Mouse (Mus musculus): ENCODE data around the gene Bysl. TPM values are rescaled to one million over a fixed set of nuclear protein-coding genes. Genes with fewer than 3 reads are reported as not detected.

Gene Bysl
- total and polyA plus RNA-seq, 2 experiments from 2014 or later: 25.8 to 33.1 TPM

DNA sequence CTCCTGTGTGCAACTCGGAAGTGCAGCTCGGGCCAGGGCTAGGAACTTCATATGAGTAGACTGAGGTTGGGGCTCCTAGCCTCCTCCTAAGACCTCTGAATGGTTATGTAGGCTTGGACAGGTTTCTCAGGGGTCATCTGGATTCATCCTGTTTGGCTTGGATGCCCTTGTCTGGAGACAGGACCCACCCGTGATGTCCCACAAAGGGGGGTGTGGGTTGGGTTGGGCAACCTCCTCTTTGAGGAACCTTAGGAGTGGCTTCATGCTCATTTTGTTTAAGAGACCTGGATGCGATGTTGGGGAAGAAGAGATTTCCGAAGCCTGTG lies 14.5 kb downstream of the Bysl start:
- H3K9me3 ChIP-seq (ENCODE audit: low read length): no peaks in the 10 kb centered on the region
- H3K9ac ChIP-seq (replicated peaks; ENCODE audit: low read length, poor library complexity, severe bottlenecking): no peak overlapping the region
- H3K27me3 ChIP-seq (ENCODE audit: insufficient read depth, low read length): no peaks in the 10 kb centered on the region
- no peak for TF ChIP-seq CTCF (IDR thresholded peaks at IDR 0.05)
- DNase-seq (ENCODE audit: low spot score) (no peak), ATAC-seq (ENCODE audit: low FRiP score) (no peak)
- no peaks in the 10 kb centered on the region for H3K4me1 ChIP-seq (ENCODE audit: insufficient read depth, low read length)
- no peak overlapping the region for H3K4me3 ChIP-seq (ENCODE audit: low read depth, low read length)
- H3K4me2 ChIP-seq (ENCODE audit: low read depth, low read length, poor library complexity, severe bottlenecking): no peak overlapping the region
- WGBS: 47% methylated on average over 5 of the region's 5 CpGs
- H3K36me3 ChIP-seq (ENCODE audit: insufficient read depth, low read length): peaks cover 15% of the 10 kb centered on the region
- H3K27ac ChIP-seq (ENCODE audit: low read depth, low read length): no peak overlapping the region

DNA sequence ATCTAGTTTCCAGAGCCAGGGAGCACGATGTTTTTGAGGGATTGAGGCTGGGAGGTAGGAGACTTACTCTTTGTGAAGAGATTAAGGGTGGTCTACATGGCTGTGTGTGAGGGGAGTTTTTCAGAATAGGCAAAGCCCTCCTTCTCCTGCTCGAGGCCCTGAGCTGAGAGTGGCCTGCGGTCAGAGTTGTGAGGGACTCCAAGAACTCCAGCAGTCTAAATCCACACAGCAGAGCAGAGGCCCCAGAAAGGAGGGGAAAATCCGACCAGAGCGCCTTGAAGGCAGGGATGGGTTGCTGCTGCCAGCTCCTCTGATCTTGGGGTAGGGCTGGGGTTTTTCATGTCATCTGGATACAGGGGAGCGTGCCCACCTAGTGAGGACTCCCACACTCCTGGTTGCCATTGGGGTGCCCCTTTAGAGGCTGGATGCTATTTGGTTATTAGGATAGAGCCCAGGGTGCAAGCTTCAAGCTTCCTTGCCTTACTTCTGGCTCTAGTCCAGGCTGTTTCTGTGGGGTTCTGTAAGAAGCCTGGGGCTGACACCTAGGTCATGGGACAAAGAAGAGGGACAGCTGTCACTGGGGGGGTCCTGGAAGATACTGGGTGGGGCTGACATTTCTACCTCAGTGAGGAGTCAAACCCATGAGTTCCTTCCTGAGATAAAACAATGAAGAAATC lies 15.0 kb downstream of the Bysl start:
- Histone ChIP-seq H3K27ac (ENCODE audit: low read depth, low read length) (peak overlapping the region; percentile 63), H3K4me3 (ENCODE audit: low read depth, low read length) (no peak overlapping the region), H3K9ac (replicated peaks; ENCODE audit: low read length, poor library complexity, severe bottlenecking) (peak overlapping the region; percentile 33; the same call in 1 of the 2 replicates), H3K4me2 (ENCODE audit: low read depth, low read length, poor library complexity, severe bottlenecking) (peak overlapping the region; percentile 98; the same call in 1 of the 2 replicates), H3K27me3 (ENCODE audit: insufficient read depth, low read length) (no peaks in the 10 kb centered on the region), H3K4me1 (ENCODE audit: insufficient read depth, low read length) (no peaks in the 10 kb centered on the region), H3K9me3 (ENCODE audit: low read length) (no peaks in the 10 kb centered on the region), H3K36me3 (ENCODE audit: insufficient read depth, low read length) (peaks cover 10% of the 10 kb centered on the region)
- 29% methylated on average over 6 of the region's 6 CpGs for WGBS
- ATAC-seq (ENCODE audit: low FRiP score) (no peak), DNase-seq (ENCODE audit: low spot score) (no peak)
- TF ChIP-seq CTCF (IDR thresholded peaks at IDR 0.05): no peak

DNA sequence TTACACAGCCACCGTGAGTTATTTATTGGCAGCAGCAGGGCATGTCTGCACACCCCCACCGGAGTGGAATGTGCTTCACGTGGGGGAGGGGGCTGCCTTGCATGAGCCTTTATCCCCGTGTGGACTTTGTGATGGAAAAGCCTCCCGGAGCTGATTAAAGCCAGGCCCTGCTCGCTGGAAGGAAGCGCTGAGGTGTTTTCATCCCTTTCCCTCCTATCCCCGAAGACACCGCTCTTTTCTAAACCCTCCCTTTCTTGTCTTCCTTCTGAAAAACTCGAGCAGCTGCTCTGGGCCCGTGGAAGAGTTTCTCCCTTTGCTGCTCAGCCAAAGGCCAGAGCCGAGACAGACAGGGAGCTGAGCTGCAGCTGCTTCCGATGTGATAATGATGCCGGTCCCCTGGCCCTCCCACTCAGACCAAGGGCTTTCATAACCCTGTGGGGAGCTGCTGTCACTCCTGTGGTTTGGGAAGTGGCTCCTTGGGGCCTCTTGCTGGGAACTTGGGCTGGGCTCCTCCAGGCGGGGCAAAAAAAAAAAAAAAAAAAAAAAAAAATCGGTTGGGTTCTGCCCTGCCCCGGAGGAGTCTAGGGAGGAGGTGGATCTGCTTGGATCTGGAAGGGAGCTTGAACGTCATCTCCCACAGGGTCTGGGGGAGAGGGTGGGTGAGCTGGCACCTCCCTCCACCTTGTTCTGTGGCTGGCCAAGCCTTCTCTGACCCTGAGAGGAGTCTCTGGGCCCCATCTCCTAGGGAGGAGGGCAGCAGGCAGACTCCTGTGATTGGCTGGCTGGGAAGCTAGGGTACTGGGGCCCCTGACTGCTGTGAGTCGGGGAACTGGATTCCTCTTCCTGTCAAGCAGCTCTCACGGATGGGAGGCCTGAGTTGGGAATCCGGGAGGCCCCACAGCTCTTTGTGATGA lies 15.8 kb downstream of the Bysl start:
- Histone ChIP-seq H3K27me3 (ENCODE audit: insufficient read depth, low read length) (no peaks in the 10 kb centered on the region), H3K4me2 (ENCODE audit: low read depth, low read length, poor library complexity, severe bottlenecking) (peak overlapping the region; percentile 98), H3K36me3 (ENCODE audit: insufficient read depth, low read length) (peaks cover 3% of the 10 kb centered on the region; the same call in 1 of the 2 replicates), H3K4me1 (ENCODE audit: insufficient read depth, low read length) (no peaks in the 10 kb centered on the region), H3K9ac (replicated peaks; ENCODE audit: low read length, poor library complexity, severe bottlenecking) (peak overlapping the region; percentile 39), H3K4me3 (ENCODE audit: low read depth, low read length) (peak overlapping the region; percentile 73), H3K27ac (ENCODE audit: low read depth, low read length) (peak overlapping the region; percentile 63), H3K9me3 (ENCODE audit: low read length) (no peaks in the 10 kb centered on the region)
- DNase-seq (ENCODE audit: low spot score): peak; percentile 53
- no peak for TF ChIP-seq CTCF (IDR thresholded peaks at IDR 0.05)
- WGBS: 4% methylated on average over 21 of the region's 21 CpGs
- ATAC-seq (ENCODE audit: low FRiP score): 0 out of 2 replicates have a peak, but pooled peaks have one; percentile 14

DNA sequence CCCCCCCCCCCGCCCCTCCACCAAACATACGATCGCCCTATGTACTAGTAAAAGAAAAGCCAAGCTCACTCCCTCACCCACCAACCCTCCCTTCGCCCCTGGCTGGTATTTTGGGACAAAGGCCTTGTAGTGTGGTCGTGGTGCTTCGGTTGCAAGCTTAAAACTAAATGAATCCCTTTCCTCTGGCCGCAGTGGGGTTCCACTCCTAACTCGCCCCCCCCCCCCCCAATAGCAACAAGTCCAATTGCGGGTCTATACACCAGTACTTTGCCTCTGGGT lies 16.4 kb downstream of the Bysl start:
- DNase-seq (ENCODE audit: low spot score): no peak
- no peaks in the 10 kb centered on the region for H3K4me1 ChIP-seq (ENCODE audit: insufficient read depth, low read length)
- 3% methylated on average over 7 of the region's 9 CpGs for WGBS
- ATAC-seq (ENCODE audit: low FRiP score): no peak
- TF ChIP-seq CTCF (IDR thresholded peaks at IDR 0.05): no peak
- H3K36me3 ChIP-seq (ENCODE audit: insufficient read depth, low read length): 0 out of 2 replicates have a peak, but pooled peaks cover 3% of the 10 kb centered on the region
- H3K27me3 ChIP-seq (ENCODE audit: insufficient read depth, low read length): no peaks in the 10 kb centered on the region
- peak overlapping the region; percentile 98 for H3K4me2 ChIP-seq (ENCODE audit: low read depth, low read length, poor library complexity, severe bottlenecking)
- peak overlapping the region; percentile 39; the same call in 1 of the 2 replicates for H3K9ac ChIP-seq (replicated peaks; ENCODE audit: low read length, poor library complexity, severe bottlenecking)
- H3K27ac ChIP-seq (ENCODE audit: low read depth, low read length): peak overlapping the region; percentile 63
- H3K9me3 ChIP-seq (ENCODE audit: low read length): no peaks in the 10 kb centered on the region
- H3K4me3 ChIP-seq (ENCODE audit: low read depth, low read length): peak overlapping the region; percentile 73

DNA sequence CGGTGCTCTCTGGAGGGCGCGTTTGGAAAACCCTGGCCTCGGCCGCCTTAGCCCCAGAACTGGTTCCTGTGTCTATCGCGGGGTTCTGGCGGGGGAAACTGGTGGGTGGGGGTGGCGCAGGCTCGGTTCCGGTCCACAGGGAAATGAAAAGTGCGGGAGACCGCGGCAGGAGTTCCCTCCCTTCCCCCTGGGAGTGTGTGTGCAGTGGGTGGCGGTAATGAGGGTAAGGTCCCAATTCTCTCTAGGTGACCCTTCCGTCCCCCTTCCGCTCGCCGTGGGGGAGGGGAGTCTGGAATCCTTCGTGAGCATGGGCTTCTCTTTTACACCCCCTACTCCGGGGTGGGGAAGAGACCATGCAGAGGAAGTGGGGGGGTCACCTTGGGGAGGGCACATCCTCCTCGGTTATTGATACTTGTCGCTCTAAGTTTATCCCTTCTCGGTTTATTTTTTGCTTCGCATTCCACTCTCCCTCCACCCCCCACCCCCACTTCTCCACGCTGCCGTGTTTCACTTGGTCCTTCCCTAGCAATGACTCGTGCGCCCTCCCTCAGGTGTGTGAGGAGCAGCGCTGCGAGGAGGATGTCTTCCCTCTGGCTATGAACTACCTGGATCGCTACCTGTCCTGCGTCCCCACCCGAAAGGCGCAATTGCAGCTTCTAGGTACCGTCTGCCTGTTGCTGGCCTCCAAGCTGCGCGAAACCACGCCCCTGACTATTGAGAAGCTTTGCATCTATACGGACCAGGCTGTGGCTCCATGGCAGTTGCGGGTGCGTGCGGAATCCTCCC lies 16.9 kb downstream of the Bysl start:
- Histone ChIP-seq H3K9me3 (ENCODE audit: low read length) (no peaks in the 10 kb centered on the region), H3K9ac (replicated peaks; ENCODE audit: low read length, poor library complexity, severe bottlenecking) (peak overlapping the region; percentile 60), H3K4me1 (ENCODE audit: insufficient read depth, low read length) (no peaks in the 10 kb centered on the region), H3K4me3 (ENCODE audit: low read depth, low read length) (peak overlapping the region; percentile 73), H3K27ac (ENCODE audit: low read depth, low read length) (peak overlapping the region; percentile 65), H3K4me2 (ENCODE audit: low read depth, low read length, poor library complexity, severe bottlenecking) (peak overlapping the region; percentile 98), H3K36me3 (ENCODE audit: insufficient read depth, low read length) (no peaks in the 10 kb centered on the region), H3K27me3 (ENCODE audit: insufficient read depth, low read length) (no peaks in the 10 kb centered on the region)
- TF ChIP-seq CTCF (IDR thresholded peaks at IDR 0.05): no peak
- peak; percentile 22 for DNase-seq (ENCODE audit: low spot score)
- under 1% methylated on average over 42 of the region's 43 CpGs for WGBS
- no peak for ATAC-seq (ENCODE audit: low FRiP score)
